Mouse (Mus musculus): ENCODE measurements around the gene Polr3b. TPM values are rescaled to one million over a fixed set of nuclear protein-coding genes. Genes with fewer than 3 reads are reported as not detected.

The Polr3b gene
- polyA plus RNA-seq, 1 experiment from 2014 or later = 4.9 TPM

DNA sequence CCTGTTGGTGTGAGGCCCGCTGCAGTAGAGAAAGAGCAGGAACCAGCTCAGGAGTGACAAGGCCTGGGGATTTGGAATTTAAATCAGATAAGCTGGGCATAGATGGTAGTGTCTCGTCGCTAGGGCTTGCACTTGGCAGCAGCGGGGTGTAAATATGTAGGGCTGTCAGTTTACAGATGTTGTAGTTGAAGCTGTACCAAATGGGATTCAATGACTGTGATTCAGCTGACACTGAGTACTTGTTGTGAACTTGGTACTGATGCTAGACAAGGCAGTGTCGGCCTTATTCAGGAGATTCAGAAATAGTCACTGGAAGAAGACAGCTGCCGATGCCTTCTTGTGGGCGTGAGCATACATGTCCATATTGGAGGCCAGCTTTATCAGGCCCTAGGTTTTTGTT, 39.9 kb upstream of the Polr3b start:
- Histone ChIP-seq H3K36me3 (ENCODE audit: control insufficient read depth, insufficient read depth) (no peaks in the 10 kb centered on the region), H3K9me3 (replicated peaks; ENCODE audit: control insufficient read depth, low read length) (no peaks in the 10 kb centered on the region), H3K4me2 (ENCODE audit: low read depth, low read length) (no peak overlapping the region), H3K4me3 (ENCODE audit: low read depth, low read length) (no peak overlapping the region), H3K27ac (ENCODE audit: low read length) (no peak overlapping the region), H3K9ac (ENCODE audit: low read depth, low read length) (no peak overlapping the region), H3K4me1 (ENCODE audit: control insufficient read depth, low read depth, low read length) (peaks cover 18% of the 10 kb centered on the region), H3K27me3 (ENCODE audit: control insufficient read depth, insufficient read depth, low read depth, low read length) (no peaks in the 10 kb centered on the region)
- no peak for ATAC-seq (ENCODE audit: low read depth)
- WGBS (ENCODE audit: insufficient replicate concordance) = 72% methylated on average over 7 of the region's 7 CpGs

DNA sequence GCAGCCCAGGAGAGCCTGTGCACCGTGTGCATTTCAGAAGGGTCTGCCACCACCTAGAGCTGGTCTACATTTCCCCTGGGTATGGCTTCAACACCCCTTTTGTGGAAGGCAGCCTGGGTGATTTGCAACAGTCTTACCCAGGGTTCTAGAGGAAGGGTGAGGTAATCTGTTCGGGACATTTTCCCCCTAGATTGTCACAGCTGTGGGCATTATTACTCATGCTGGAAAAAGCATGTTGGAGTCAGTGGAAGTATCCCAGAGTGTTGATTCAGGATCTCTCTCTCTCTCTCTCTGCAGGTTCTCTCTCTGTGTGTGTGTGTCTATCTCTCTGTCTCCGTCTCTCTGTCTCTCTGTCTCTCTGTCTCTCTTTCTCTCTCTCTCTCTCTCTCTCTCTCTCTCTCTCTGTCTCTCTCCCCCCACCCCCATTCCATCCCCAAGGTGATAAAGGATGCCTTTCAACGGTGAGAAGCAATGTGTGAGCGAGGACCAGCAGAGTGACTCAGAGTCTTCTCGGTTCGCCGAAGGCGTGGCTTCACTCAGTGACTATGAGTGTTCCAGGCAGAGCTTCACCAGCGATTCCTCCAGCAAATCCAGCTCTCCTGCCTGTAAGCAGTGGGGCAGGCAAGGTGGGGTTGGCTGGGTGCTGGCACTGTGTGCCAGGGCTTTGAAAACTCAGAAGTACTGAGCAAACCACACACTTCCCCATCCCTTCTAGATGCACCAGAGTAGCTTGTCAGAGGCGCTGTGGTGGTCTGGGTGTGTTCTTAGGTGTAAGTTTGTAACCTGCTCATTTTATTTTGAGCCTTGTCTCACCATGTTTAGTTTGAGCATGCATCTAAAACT, 37.4 kb upstream of the Polr3b start:
- ATAC-seq (ENCODE audit: low read depth) = no peak
- peaks cover 1% of the 10 kb centered on the region; the same call in 1 of the 2 replicates for H3K4me1 ChIP-seq (ENCODE audit: control insufficient read depth, low read depth, low read length)
- H3K4me2 ChIP-seq (ENCODE audit: low read depth, low read length) = no peak overlapping the region
- no peaks in the 10 kb centered on the region for H3K27me3 ChIP-seq (ENCODE audit: control insufficient read depth, insufficient read depth, low read depth, low read length)
- no peak overlapping the region for H3K4me3 ChIP-seq (ENCODE audit: low read depth, low read length)
- WGBS (ENCODE audit: insufficient replicate concordance) = 41% methylated on average over 11 of the region's 11 CpGs
- H3K36me3 ChIP-seq (ENCODE audit: control insufficient read depth, insufficient read depth) = no peaks in the 10 kb centered on the region
- no peak overlapping the region; the same call in 1 of the 2 replicates for H3K9ac ChIP-seq (ENCODE audit: low read depth, low read length)
- no peak overlapping the region for H3K27ac ChIP-seq (ENCODE audit: low read length)
- no peaks in the 10 kb centered on the region for H3K9me3 ChIP-seq (replicated peaks; ENCODE audit: control insufficient read depth, low read length)

DNA sequence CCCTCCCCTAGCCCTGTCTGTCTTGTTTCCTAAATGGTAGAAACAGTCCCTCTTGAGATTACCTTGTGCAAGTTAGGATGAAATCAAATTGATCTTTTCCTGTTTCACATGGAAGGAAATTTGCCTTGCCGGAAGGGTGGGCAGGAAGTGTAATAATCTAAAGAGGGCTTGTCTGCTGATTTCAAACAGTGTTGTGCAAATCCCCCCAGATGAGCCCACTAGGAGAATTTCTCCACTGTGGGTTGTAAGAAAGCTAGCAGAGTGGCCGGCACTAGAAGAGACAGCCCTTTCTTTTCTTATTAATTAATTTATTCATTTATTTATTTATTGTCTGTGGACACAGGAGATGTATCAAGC, 36.8 kb upstream of the Polr3b start:
- ATAC-seq (ENCODE audit: low read depth) = no peak
- H3K4me3 ChIP-seq (ENCODE audit: low read depth, low read length) = no peak overlapping the region
- H3K36me3 ChIP-seq (ENCODE audit: control insufficient read depth, insufficient read depth) = no peaks in the 10 kb centered on the region
- no peaks in the 10 kb centered on the region for H3K27me3 ChIP-seq (ENCODE audit: control insufficient read depth, insufficient read depth, low read depth, low read length)
- H3K27ac ChIP-seq (ENCODE audit: low read length) = no peak overlapping the region
- no peak overlapping the region for H3K4me2 ChIP-seq (ENCODE audit: low read depth, low read length)
- H3K9ac ChIP-seq (ENCODE audit: low read depth, low read length) = no peak overlapping the region; the same call in 1 of the 2 replicates
- H3K4me1 ChIP-seq (ENCODE audit: control insufficient read depth, low read depth, low read length) = no peaks in the 10 kb centered on the region; the same call in 1 of the 2 replicates
- 42% methylated on average over 2 of the region's 2 CpGs for WGBS (ENCODE audit: insufficient replicate concordance)
- H3K9me3 ChIP-seq (replicated peaks; ENCODE audit: control insufficient read depth, low read length) = no peaks in the 10 kb centered on the region

DNA sequence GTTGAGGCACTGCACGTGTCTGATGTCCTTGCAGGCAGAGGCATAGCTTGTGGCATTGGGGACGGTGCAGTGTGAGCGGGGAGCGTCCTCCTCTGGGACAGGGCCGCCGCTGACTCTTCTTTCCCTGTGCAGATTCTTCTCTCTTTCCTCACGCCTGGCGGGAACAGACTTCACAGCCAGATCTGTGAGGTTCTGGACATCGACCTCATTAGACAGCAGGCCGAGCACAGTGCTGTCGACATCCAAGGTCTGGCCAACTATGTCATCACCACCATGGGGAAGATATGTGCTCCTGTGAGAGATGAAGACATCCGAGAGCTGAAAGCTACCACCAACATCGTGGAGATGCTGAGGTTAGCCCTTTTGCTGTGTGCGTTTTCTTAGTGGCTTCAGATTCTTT, 31.1 kb upstream of the Polr3b start:
- H3K27me3 ChIP-seq (ENCODE audit: control insufficient read depth, insufficient read depth, low read depth, low read length) = no peaks in the 10 kb centered on the region
- no peak for ATAC-seq (ENCODE audit: low read depth)
- H3K4me1 ChIP-seq (ENCODE audit: control insufficient read depth, low read depth, low read length) = no peaks in the 10 kb centered on the region
- 72% methylated on average over 14 of the region's 14 CpGs for WGBS (ENCODE audit: insufficient replicate concordance)
- no peak overlapping the region for H3K4me3 ChIP-seq (ENCODE audit: low read depth, low read length)
- no peaks in the 10 kb centered on the region for H3K9me3 ChIP-seq (replicated peaks; ENCODE audit: control insufficient read depth, low read length)
- peaks cover 19% of the 10 kb centered on the region for H3K36me3 ChIP-seq (ENCODE audit: control insufficient read depth, insufficient read depth)
- no peak overlapping the region for H3K4me2 ChIP-seq (ENCODE audit: low read depth, low read length)
- no peak overlapping the region for H3K9ac ChIP-seq (ENCODE audit: low read depth, low read length)
- H3K27ac ChIP-seq (ENCODE audit: low read length) = no peak overlapping the region

DNA sequence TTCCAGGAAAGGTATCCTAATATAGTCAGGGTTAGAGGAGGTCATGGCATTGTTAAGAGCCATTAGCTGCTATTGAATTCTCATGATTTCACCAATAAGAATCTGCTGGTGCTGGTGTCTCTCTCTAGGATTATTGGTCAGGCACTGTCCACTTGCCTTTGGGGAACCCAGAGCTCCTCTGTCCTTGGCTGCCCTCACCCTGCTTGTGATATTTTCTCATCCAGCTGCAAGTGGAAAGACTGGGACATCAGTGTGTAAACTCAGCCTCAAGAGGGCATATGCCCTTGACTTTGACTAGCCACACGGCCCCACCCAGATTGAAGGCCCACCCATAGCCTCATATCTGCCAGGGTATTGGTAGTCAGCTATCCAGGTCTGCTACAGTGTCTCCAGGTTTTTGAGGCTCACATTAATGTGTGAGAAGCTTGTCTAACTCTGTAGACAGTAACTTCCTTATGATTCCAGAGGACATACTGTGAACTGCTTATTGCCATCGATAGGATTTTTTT, 30.4 kb upstream of the Polr3b start:
- no peak overlapping the region for H3K27ac ChIP-seq (ENCODE audit: low read length)
- ATAC-seq (ENCODE audit: low read depth) = no peak
- H3K9ac ChIP-seq (ENCODE audit: low read depth, low read length) = no peak overlapping the region
- no peaks in the 10 kb centered on the region for H3K27me3 ChIP-seq (ENCODE audit: control insufficient read depth, insufficient read depth, low read depth, low read length)
- peaks cover 19% of the 10 kb centered on the region for H3K36me3 ChIP-seq (ENCODE audit: control insufficient read depth, insufficient read depth)
- WGBS (ENCODE audit: insufficient replicate concordance) = 63% methylated on average over 2 of the region's 2 CpGs
- no peaks in the 10 kb centered on the region for H3K9me3 ChIP-seq (replicated peaks; ENCODE audit: control insufficient read depth, low read length)
- H3K4me3 ChIP-seq (ENCODE audit: low read depth, low read length) = no peak overlapping the region
- H3K4me1 ChIP-seq (ENCODE audit: control insufficient read depth, low read depth, low read length) = no peaks in the 10 kb centered on the region
- H3K4me2 ChIP-seq (ENCODE audit: low read depth, low read length) = no peak overlapping the region

DNA sequence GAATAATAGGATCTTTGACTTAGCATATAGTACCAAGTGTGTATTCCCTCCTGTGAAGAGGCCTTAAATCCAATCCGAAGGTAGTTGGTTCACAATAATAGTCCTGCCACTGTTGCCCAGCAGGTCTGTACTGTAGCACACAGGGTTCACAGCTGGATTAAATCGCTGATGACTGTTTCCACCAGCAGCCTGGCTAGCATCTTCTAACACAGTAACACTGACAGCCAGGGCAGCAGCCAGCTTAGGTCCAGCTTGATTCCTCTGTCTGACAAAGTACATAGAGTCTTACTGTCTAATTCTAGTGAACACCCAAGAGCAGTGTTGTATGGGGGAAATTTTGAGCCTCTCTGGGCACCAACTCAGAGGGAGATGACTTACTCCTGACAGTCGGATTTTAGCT, 29.3 kb upstream of the Polr3b start:
- peaks cover 19% of the 10 kb centered on the region for H3K36me3 ChIP-seq (ENCODE audit: control insufficient read depth, insufficient read depth)
- ATAC-seq (ENCODE audit: low read depth) = no peak
- H3K4me2 ChIP-seq (ENCODE audit: low read depth, low read length) = no peak overlapping the region
- no peak overlapping the region for H3K4me3 ChIP-seq (ENCODE audit: low read depth, low read length)
- no peaks in the 10 kb centered on the region for H3K4me1 ChIP-seq (ENCODE audit: control insufficient read depth, low read depth, low read length)
- no peaks in the 10 kb centered on the region for H3K27me3 ChIP-seq (ENCODE audit: control insufficient read depth, insufficient read depth, low read depth, low read length)
- no peaks in the 10 kb centered on the region for H3K9me3 ChIP-seq (replicated peaks; ENCODE audit: control insufficient read depth, low read length)
- 56% methylated on average over 3 of the region's 3 CpGs for WGBS (ENCODE audit: insufficient replicate concordance)
- H3K9ac ChIP-seq (ENCODE audit: low read depth, low read length) = no peak overlapping the region
- no peak overlapping the region for H3K27ac ChIP-seq (ENCODE audit: low read length)

DNA sequence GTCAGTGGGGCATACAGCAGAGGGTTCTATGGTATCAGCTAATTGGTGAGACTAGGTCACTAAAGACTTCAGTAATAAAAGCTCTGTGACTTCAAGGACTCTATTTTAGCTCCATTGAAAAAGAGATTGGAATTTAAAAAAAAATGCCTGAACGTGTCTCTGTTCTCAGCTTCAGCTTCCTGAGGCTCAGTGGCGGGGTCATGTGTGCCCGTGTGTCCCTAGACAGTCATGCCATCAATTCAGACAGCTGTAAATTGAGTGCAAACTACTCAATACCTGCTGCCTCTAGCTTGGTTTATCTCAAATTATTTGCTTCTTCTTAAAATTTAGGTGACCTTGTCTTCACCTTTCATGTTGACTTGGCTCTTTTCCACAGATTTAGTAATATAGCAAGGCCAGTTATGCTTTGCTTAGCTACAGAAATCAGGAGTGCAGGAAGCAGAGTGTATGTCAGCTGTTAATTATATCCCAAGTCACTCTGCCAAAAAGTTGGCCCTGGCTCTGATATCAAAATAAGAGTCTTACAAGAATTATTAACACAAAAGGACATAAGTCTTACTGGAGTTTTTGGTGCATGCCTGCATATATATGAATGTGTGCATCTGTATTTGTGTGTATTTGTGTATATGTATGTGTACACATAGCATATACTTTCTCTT, 24.8 kb upstream of the Polr3b start:
- no peak overlapping the region for H3K27ac ChIP-seq (ENCODE audit: low read length)
- H3K4me1 ChIP-seq (ENCODE audit: control insufficient read depth, low read depth, low read length) = no peaks in the 10 kb centered on the region
- H3K36me3 ChIP-seq (ENCODE audit: control insufficient read depth, insufficient read depth) = peaks cover 6% of the 10 kb centered on the region
- no peak overlapping the region for H3K4me2 ChIP-seq (ENCODE audit: low read depth, low read length)
- H3K9ac ChIP-seq (ENCODE audit: low read depth, low read length) = no peak overlapping the region
- H3K4me3 ChIP-seq (ENCODE audit: low read depth, low read length) = no peak overlapping the region
- 45% methylated on average over 3 of the region's 3 CpGs for WGBS (ENCODE audit: insufficient replicate concordance)
- no peaks in the 10 kb centered on the region for H3K9me3 ChIP-seq (replicated peaks; ENCODE audit: control insufficient read depth, low read length)
- ATAC-seq (ENCODE audit: low read depth) = no peak
- no peaks in the 10 kb centered on the region for H3K27me3 ChIP-seq (ENCODE audit: control insufficient read depth, insufficient read depth, low read depth, low read length)

DNA sequence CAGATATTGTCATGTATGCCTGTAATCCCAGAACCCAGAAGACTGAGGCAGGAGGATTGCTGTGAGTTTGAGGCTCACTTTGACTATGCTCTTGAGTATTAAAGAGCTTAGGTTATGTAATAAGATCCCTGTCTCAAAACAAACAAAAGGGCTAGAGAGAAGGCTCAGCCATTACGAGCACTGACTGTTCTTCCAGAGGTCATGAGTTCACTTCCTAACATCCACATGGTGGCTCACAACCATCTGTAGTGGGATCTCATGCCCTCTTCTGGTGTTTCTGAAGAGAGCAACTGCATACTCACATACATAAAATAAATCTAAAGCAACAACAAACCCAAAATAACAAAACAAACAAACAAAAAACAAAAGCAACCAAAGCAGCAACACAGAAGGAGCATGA, 23.9 kb upstream of the Polr3b start:
- Histone ChIP-seq H3K27me3 (ENCODE audit: control insufficient read depth, insufficient read depth, low read depth, low read length) (no peaks in the 10 kb centered on the region), H3K27ac (ENCODE audit: low read length) (no peak overlapping the region), H3K4me1 (ENCODE audit: control insufficient read depth, low read depth, low read length) (no peaks in the 10 kb centered on the region), H3K4me3 (ENCODE audit: low read depth, low read length) (no peak overlapping the region), H3K4me2 (ENCODE audit: low read depth, low read length) (no peak overlapping the region), H3K36me3 (ENCODE audit: control insufficient read depth, insufficient read depth) (peaks cover 6% of the 10 kb centered on the region), H3K9me3 (replicated peaks; ENCODE audit: control insufficient read depth, low read length) (no peaks in the 10 kb centered on the region), H3K9ac (ENCODE audit: low read depth, low read length) (no peak overlapping the region)
- 27% methylated on average over 1 of the region's 1 CpGs for WGBS (ENCODE audit: insufficient replicate concordance)
- ATAC-seq (ENCODE audit: low read depth) = no peak

DNA sequence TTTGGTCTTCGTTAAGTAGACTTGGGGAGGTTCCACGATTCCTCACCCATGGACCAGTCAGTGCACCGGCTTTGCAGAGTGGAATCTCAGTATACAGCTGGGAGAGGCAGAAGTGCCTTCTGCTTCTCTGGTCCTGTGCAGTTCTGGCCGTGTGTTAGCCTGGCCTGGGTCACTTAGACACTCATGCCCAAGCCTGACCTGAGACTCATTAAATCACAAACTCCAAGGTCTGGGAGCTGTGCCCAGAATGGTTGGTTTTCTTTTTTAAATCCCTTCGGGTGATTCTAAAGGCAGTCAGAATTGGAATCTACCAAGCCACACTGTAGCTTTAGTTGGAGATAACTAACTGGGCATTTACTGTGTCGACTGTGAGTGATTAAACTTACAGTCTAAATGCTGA, 22.0 kb upstream of the Polr3b start:
- Histone ChIP-seq H3K36me3 (ENCODE audit: control insufficient read depth, insufficient read depth) (peaks cover 7% of the 10 kb centered on the region; the same call in 1 of the 2 replicates), H3K27me3 (ENCODE audit: control insufficient read depth, insufficient read depth, low read depth, low read length) (no peaks in the 10 kb centered on the region), H3K4me2 (ENCODE audit: low read depth, low read length) (no peak overlapping the region), H3K9ac (ENCODE audit: low read depth, low read length) (no peak overlapping the region), H3K4me3 (ENCODE audit: low read depth, low read length) (no peak overlapping the region), H3K27ac (ENCODE audit: low read length) (no peak overlapping the region), H3K4me1 (ENCODE audit: control insufficient read depth, low read depth, low read length) (no peaks in the 10 kb centered on the region), H3K9me3 (replicated peaks; ENCODE audit: control insufficient read depth, low read length) (no peaks in the 10 kb centered on the region)
- ATAC-seq (ENCODE audit: low read depth) = no peak
- WGBS (ENCODE audit: insufficient replicate concordance) = 57% methylated on average over 6 of the region's 6 CpGs
